Mouse (Mus musculus) hindbrain, embryonic 10.5 days (tissue): ENCODE data around the gene Caln1. TPM values are rescaled to one million over a fixed set of nuclear protein-coding genes. Genes with fewer than 3 reads are reported as not detected.
"Not testable (repeated sequence)": the region's sequence is repeated elsewhere in the genome, so short reads cannot be mapped to it uniquely, and the experiment has no call there.

Experiments used
- DNase-seq: peaks from one replicate; pipeline ENCODE4 v3.0.0-alpha.2; 2017; ENCODE audit warnings: low spot score
- H3K27ac ChIP-seq: fragments of 300-500 bp; sonication (generic); 2 replicates; pipeline ENCODE4 v1.5.1; 2016; ENCODE audit warnings: mild to moderate bottlenecking, moderate library complexity
- H3K27me3 ChIP-seq: fragments of 300-500 bp; sonication (generic); 2 replicates; pipeline ENCODE4 v1.6.1; 2016; ENCODE audit warnings: mild to moderate bottlenecking; ENCODE audit not compliant: poor library complexity, insufficient read depth, severe bottlenecking
- H3K36me3 ChIP-seq: fragments of 300-500 bp; sonication (generic); 2 replicates; pipeline ENCODE4 v1.6.1; 2016; ENCODE audit warnings: mild to moderate bottlenecking, moderate library complexity
- H3K4me1 ChIP-seq: fragments of 300-500 bp; sonication (generic); replicated peaks from 2 replicates; pipeline ENCODE4 v1.6.1; 2016; ENCODE audit warnings: mild to moderate bottlenecking
- H3K4me3 ChIP-seq: fragments of 300-500 bp; sonication (generic); 2 replicates; pipeline ENCODE4 v1.5.1; 2016; ENCODE audit warnings: mild to moderate bottlenecking, moderate library complexity
- H3K9me3 ChIP-seq: fragments of 300-500 bp; sonication (generic); 2 replicates; pipeline ENCODE4 v1.6.1; 2016; ENCODE audit warnings: mild to moderate bottlenecking, moderate library complexity
- WGBS: fragments of 180-500 bp; shearing (Covaris S2); methylation state at CpG from one replicate; pipeline ENCODE4 v1.1.7; 2016; 5-methylcytosine and 5-hydroxymethylcytosine counted together
- polyA plus RNA-seq: library from polyadenylated mRNA; unstranded; fragments of >200 nt; fragmentation: Nextera tagmentation; extraction: Ambion mirVana; gene quantifications from 2 replicates; pipeline ENCODE4 v1.2.1, GENCODE M21; 2016

Gene Caln1
- polyA plus RNA-seq, 1 experiment from 2014 or later: 0.93 TPM

- Histone ChIP-seq H3K4me1 (no peaks in the 10 kb centered on the region), H3K27me3 (no peaks in the 10 kb centered on the region), H3K27ac (no peak overlapping the region), H3K36me3 (no peaks in the 10 kb centered on the region), H3K4me3 (no peak overlapping the region), H3K9me3 (peaks cover 8% of the 10 kb centered on the region; the same call in 1 of the 2 replicates)
- WGBS: 76% methylated on average over 3 of the region's 3 CpGs
- DNase-seq: no peak
These were observed 214.8 kb downstream of the Caln1 start for GRCm38 (mm10) chr5:130584042-130584441.

GRCm38 (mm10) chr5:130586257-130586656 is 217.0 kb downstream of the Caln1 start:
- H3K4me1 ChIP-seq: no peaks in the 10 kb centered on the region
- H3K36me3 ChIP-seq: no peaks in the 10 kb centered on the region
- H3K27me3 ChIP-seq: no peaks in the 10 kb centered on the region
- H3K4me3 ChIP-seq: no peak overlapping the region
- DNase-seq: no peak
- WGBS: 90% methylated on average over 4 of the region's 4 CpGs
- no peak overlapping the region for H3K27ac ChIP-seq
- H3K9me3 ChIP-seq: peaks cover 8% of the 10 kb centered on the region; the same call in 1 of the 2 replicates

GRCm38 (mm10) chr5:130596541-130596940 is 227.3 kb downstream of the Caln1 start:
- Histone ChIP-seq H3K36me3 (no peaks in the 10 kb centered on the region), H3K4me1 (no peaks in the 10 kb centered on the region), H3K4me3 (no peak overlapping the region), H3K9me3 (0 out of 2 replicates have a peak, but pooled peaks cover 3% of the 10 kb centered on the region), H3K27me3 (no peaks in the 10 kb centered on the region), H3K27ac (no peak overlapping the region)
- no peak for DNase-seq
- WGBS: 77% methylated on average over 6 of the region's 6 CpGs

- no peak overlapping the region for H3K4me3 ChIP-seq
- 85% methylated on average over 3 of the region's 3 CpGs for WGBS
These were observed 244.4 kb downstream of the Caln1 start for GRCm38 (mm10) chr5:130613657-130614056.

GRCm38 (mm10) chr5:130614209-130614608 is 245.0 kb downstream of the Caln1 start:
- WGBS: 82% methylated on average over 3 of the region's 3 CpGs
- Histone ChIP-seq H3K27me3 (no peaks in the 10 kb centered on the region), H3K36me3 (no peaks in the 10 kb centered on the region), H3K4me1 (peaks cover 4% of the 10 kb centered on the region; the same call in 1 of the 2 replicates), H3K27ac (no peak overlapping the region), H3K9me3 (no peaks in the 10 kb centered on the region), H3K4me3 (no peak overlapping the region)
- no peak for DNase-seq

More at GRCm38 (mm10) chr5:130613657-130614056, 244.4 kb downstream of the Caln1 start:
- DNase-seq: no peak
- Histone ChIP-seq H3K36me3 (no peaks in the 10 kb centered on the region), H3K4me1 (peaks cover 4% of the 10 kb centered on the region; the same call in 1 of the 2 replicates), H3K27me3 (no peaks in the 10 kb centered on the region), H3K9me3 (no peaks in the 10 kb centered on the region), H3K27ac (no peak overlapping the region)

GRCm38 (mm10) chr5:130620060-130620459 is 250.8 kb downstream of the Caln1 start:
- no peaks in the 10 kb centered on the region for H3K9me3 ChIP-seq
- H3K27ac ChIP-seq: no peak overlapping the region
- H3K27me3 ChIP-seq: no peaks in the 10 kb centered on the region
- no peak overlapping the region for H3K4me3 ChIP-seq
- DNase-seq: peak; percentile 18
- no peaks in the 10 kb centered on the region for H3K36me3 ChIP-seq
- H3K4me1 ChIP-seq: peaks cover 10% of the 10 kb centered on the region
- WGBS: 62% methylated on average over 7 of the region's 7 CpGs

GRCm38 (mm10) chr5:130623206-130623605 is 254.0 kb downstream of the Caln1 start:
- H3K4me1 ChIP-seq: peaks cover 5% of the 10 kb centered on the region; the same call in 1 of the 2 replicates
- H3K36me3 ChIP-seq: no peaks in the 10 kb centered on the region
- no peak overlapping the region for H3K27ac ChIP-seq
- no peaks in the 10 kb centered on the region for H3K9me3 ChIP-seq
- WGBS: 44% methylated on average over 5 of the region's 5 CpGs
- no peak overlapping the region for H3K4me3 ChIP-seq
- peak; percentile 57 for DNase-seq
- H3K27me3 ChIP-seq: no peaks in the 10 kb centered on the region

GRCm38 (mm10) chr5:130627800-130628199 is 258.5 kb downstream of the Caln1 start:
- 79% methylated on average over 2 of the region's 2 CpGs for WGBS
- Histone ChIP-seq H3K27ac (no peak overlapping the region), H3K9me3 (no peaks in the 10 kb centered on the region), H3K4me1 (peaks cover 5% of the 10 kb centered on the region; the same call in 1 of the 2 replicates), H3K27me3 (no peaks in the 10 kb centered on the region), H3K4me3 (no peak overlapping the region), H3K36me3 (no peaks in the 10 kb centered on the region)
- no peak for DNase-seq

GRCm38 (mm10) chr5:130635397-130635796 is 266.1 kb downstream of the Caln1 start:
- Histone ChIP-seq H3K4me1 (0 out of 2 replicates have a peak, but pooled peaks cover 3% of the 10 kb centered on the region), H3K27me3 (no peaks in the 10 kb centered on the region), H3K9me3 (no peaks in the 10 kb centered on the region), H3K27ac (no peak overlapping the region), H3K4me3 (no peak overlapping the region), H3K36me3 (no peaks in the 10 kb centered on the region)
- WGBS: 36% methylated on average over 2 of the region's 2 CpGs
- DNase-seq: no peak

- no peaks in the 10 kb centered on the region for H3K4me1 ChIP-seq
- 78% methylated on average over 2 of the region's 2 CpGs for WGBS
- no peaks in the 10 kb centered on the region for H3K27me3 ChIP-seq
- no peak overlapping the region for H3K4me3 ChIP-seq
- no peak overlapping the region for H3K27ac ChIP-seq
- no peak for DNase-seq
- H3K9me3 ChIP-seq: no peaks in the 10 kb centered on the region
- H3K36me3 ChIP-seq: no peaks in the 10 kb centered on the region
These were observed 272.6 kb downstream of the Caln1 start for GRCm38 (mm10) chr5:130641881-130642280.

- not testable (repeated sequence) for H3K4me1 ChIP-seq, H3K4me3 ChIP-seq, H3K27me3 ChIP-seq, H3K9me3 ChIP-seq, H3K27ac ChIP-seq, DNase-seq, H3K36me3 ChIP-seq
- WGBS: 85% methylated on average over 2 of the region's 2 CpGs
These were observed 276.9 kb downstream of the Caln1 start for GRCm38 (mm10) chr5:130646126-130646525.

- no peak for DNase-seq
- H3K4me3 ChIP-seq: no peak overlapping the region
- no peaks in the 10 kb centered on the region for H3K9me3 ChIP-seq
- H3K36me3 ChIP-seq: no peaks in the 10 kb centered on the region
- H3K27ac ChIP-seq: no peak overlapping the region
- H3K4me1 ChIP-seq: no peaks in the 10 kb centered on the region
- no peaks in the 10 kb centered on the region for H3K27me3 ChIP-seq
- WGBS: 78% methylated on average over 3 of the region's 3 CpGs
These were observed 288.9 kb downstream of the Caln1 start for GRCm38 (mm10) chr5:130658141-130658540.

GRCm38 (mm10) chr5:130666091-130666490 is 296.8 kb downstream of the Caln1 start:
- DNase-seq: no peak
- no peaks in the 10 kb centered on the region for H3K36me3 ChIP-seq
- H3K4me1 ChIP-seq: no peaks in the 10 kb centered on the region
- no peaks in the 10 kb centered on the region for H3K27me3 ChIP-seq
- no peak overlapping the region for H3K4me3 ChIP-seq
- 86% methylated on average over 1 of the region's 1 CpGs for WGBS
- no peaks in the 10 kb centered on the region for H3K9me3 ChIP-seq
- H3K27ac ChIP-seq: no peak overlapping the region

GRCm38 (mm10) chr5:130672588-130672987 is 303.3 kb downstream of the Caln1 start:
- Histone ChIP-seq H3K4me3 (no peak overlapping the region), H3K9me3 (no peaks in the 10 kb centered on the region), H3K36me3 (no peaks in the 10 kb centered on the region), H3K27ac (no peak overlapping the region), H3K4me1 (no peaks in the 10 kb centered on the region), H3K27me3 (no peaks in the 10 kb centered on the region)
- 50% methylated on average over 3 of the region's 3 CpGs for WGBS
- DNase-seq: no peak
